Mouse (Mus musculus) stomach, postnatal 0 days (tissue): Measurements from ENCODE around the gene Tgfb2.

Experiments
- CTCF ChIP-seq: IDR thresholded peaks from 2 replicates; pipeline ENCODE4 v1.5.1; 2016; ENCODE audit warnings: antibody characterized with exemption, low read depth, mild to moderate bottlenecking, moderate library complexity
- EP300 ChIP-seq: optimal IDR thresholded peaks from 2 replicates; pipeline ENCODE3; 2016; ENCODE audit warnings: antibody characterized with exemption

DNA sequence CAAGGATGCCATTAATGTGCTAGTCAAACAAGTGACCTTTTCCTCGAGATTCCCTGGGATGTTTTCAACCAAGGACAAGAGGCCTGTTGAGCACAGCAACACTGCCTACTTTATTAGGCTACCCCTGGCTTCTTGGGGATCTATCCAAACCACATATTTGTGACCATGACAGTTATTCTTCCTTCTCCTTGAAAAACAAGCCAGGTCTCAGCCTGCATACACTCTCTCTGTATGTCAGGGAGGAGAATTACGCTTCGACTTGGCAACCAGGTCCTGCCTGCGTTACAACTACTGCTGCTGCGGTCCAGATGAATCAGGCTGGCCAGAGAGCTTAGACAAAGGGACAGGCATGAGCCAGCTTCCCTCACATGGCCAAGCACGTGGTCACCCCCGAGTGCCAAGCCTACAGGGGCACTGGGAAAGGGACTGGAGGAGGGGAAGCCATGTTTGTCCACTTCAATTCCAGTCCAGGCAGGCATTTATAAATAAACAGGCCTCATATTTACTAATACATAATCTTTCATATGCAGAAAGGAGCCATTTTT is 78.3 kb downstream of the Tgfb2 start:
- TF ChIP-seq EP300 (no peak), CTCF (no peak)
